Mouse (Mus musculus) left cerebral cortex, postnatal 10 days (tissue): ENCODE measurements around the gene Gdf9. TPM values are rescaled to one million over a fixed set of nuclear protein-coding genes. Genes with fewer than 3 reads are reported as not detected.

Experiments used
- microRNA-seq: library from miRNA; unstranded; fragments of <30 nt; microRNA quantifications from one replicate; pipeline ENCODE4 v1.2.0, GENCODE M21; 2022
- total RNA-seq, 2 experiments: library from RNA; stranded (reverse); gene quantifications; 2 replicates each; pipeline ENCODE4 v1.2.3; 2021

Gdf9 gene
- total RNA-seq, 2 experiments from 2014 or later, result 0.58 to 1.5 TPM

Small RNA genes lying within 50 kb of the gene (microRNA-seq; reads per million reads assigned to microRNA genes)
- not detected for gene Mir6920

Other genes with a start within 250 kb of the Gdf9 start
- 100 to 1,000 TPM; 188 to 192 TPM for gene Hspa4, start 130.6 kb upstream of the Gdf9 start, total RNA-seq
- 10 to 100 TPM in 1 of 2 experiments, 1 to 10 TPM in 1; 8.4 to 11.1 TPM for gene Zcchc10, start 106.3 kb upstream of the Gdf9 start, total RNA-seq
- 100 to 1,000 TPM; 172 to 173 TPM for gene Aff4, start 80.2 kb upstream of the Gdf9 start, total RNA-seq
- gene Leap2, start 7.9 kb upstream of the Gdf9 start, total RNA-seq, result not detected
- 100 to 1,000 TPM; 560 to 578 TPM for gene Uqcrq, start 192 bp upstream of the Gdf9 start, total RNA-seq
- gene Gm10447, start 26.1 kb downstream of the Gdf9 start, total RNA-seq, result not detected
- 1 to 10 TPM; 3.4 to 4.5 TPM for gene Shroom1, start 26.2 kb downstream of the Gdf9 start, total RNA-seq
- gene Gm9837, start 39.5 kb downstream of the Gdf9 start, total RNA-seq, result not detected
- gene Gm9945, start 49.1 kb downstream of the Gdf9 start, total RNA-seq, result 1 to 10 TPM; 1.1 to 2.1 TPM
- 10 to 100 TPM; 43.8 to 50.1 TPM for gene Sowaha, start 49.3 kb downstream of the Gdf9 start, total RNA-seq
- gene Sept8, start 88.2 kb downstream of the Gdf9 start, total RNA-seq, result 100 to 1,000 TPM; 111 to 124 TPM
- 100 to 1,000 TPM; 164 to 169 TPM for gene Kif3a, start 136.4 kb downstream of the Gdf9 start, total RNA-seq
- not detected for gene Il4, start 187.6 kb downstream of the Gdf9 start, total RNA-seq
- gene Il13, start 203.7 kb downstream of the Gdf9 start, total RNA-seq, result not detected